Mouse (Mus musculus): ENCODE measurements around the gene Lmcd1. TPM values are rescaled to one million over a fixed set of nuclear protein-coding genes. Genes with fewer than 3 reads are reported as not detected.

Gene Lmcd1
- total and polyA plus RNA-seq, 3 experiments = not detected

DNA sequence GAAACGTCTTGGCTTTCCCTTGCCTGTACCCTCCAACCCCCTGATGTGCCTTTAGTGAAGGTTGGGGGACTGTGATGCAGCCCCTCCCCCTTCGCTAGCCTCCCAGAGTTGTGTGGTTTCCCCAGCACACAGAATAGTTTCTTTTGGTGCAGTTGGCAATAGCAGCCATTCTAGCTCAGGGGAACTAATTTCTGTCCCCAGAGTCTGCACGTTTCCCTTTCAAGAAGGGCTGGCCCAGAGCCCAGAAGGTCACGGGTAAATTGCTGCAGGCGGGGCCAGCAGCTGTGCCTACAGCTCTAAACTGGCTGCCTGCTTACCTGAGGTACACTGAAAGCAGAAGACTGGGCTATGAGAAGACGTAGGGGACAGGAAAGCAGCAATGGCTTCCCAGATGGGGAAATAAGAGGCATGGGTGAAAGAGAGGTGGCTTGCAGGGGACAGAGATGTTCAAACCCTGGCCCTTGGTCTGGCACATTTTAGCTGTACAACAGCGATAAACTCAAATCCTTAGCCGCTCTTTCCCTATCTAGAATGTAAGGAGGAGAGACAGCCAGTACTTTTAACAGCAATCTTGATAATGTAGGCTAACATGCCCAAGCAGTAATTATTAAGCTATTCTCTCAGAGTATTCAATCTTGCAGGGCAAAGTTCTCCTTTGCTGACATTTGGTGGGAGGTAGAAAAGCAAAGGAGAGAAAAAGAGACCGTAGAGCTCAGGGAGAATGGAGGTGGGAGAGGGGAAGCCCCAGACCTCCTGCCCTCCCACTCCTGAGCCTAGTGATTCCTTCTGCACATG lies 900 bp downstream of the Lmcd1 start:
- Histone ChIP-seq H3K27me3 (ENCODE audit: control insufficient read depth in 1 of 2, insufficient read depth in 2 of 2, low read length in 2 of 2) (no peaks in the 10 kb centered on the region), H3K27ac (ENCODE audit: control insufficient read depth, low read depth, low read length) (no peak overlapping the region), H3K9me3 (replicated peaks; ENCODE audit: insufficient read depth, low read length) (no peaks in the 10 kb centered on the region), H3K79me2 (ENCODE audit: control insufficient read depth, insufficient read depth, low read length, poor library complexity) (no peaks in the 10 kb centered on the region), H3K4me3 (ENCODE audit: control insufficient read depth in 1 of 2, insufficient read depth in 1 of 2, low read depth in 2 of 2, low read length in 2 of 2) (no peak overlapping the region), H3K36me3 (ENCODE audit: control insufficient read depth in 1 of 2, insufficient read depth in 2 of 2, low read length in 2 of 2) (no peaks in the 10 kb centered on the region), H3K9ac (ENCODE audit: control insufficient read depth, low read depth, low read length, poor library complexity, severe bottlenecking) (no peak overlapping the region), H3K4me1 (ENCODE audit: control insufficient read depth in 1 of 2, insufficient read depth in 2 of 2, low read length in 2 of 2) (no peaks in the 10 kb centered on the region)
- no peak for TF ChIP-seq MAX (IDR thresholded peaks at IDR 0.05; ENCODE audit: low read length)
- TF ChIP-seq MYC (IDR thresholded peaks at IDR 0.05; ENCODE audit: low read depth, low read length) = no peak
- no peak for TF ChIP-seq E2F4 (IDR thresholded peaks at IDR 0.05; ENCODE audit: borderline replicate concordance, low read depth, low read length)
- TF ChIP-seq ZMIZ1 (IDR thresholded peaks at IDR 0.05; ENCODE audit: low read depth, low read length) = no peak
- no peak for TF ChIP-seq NELFE (IDR thresholded peaks at IDR 0.05; ENCODE audit: low read depth, low read length)
- no peak for TF ChIP-seq MAFK (IDR thresholded peaks at IDR 0.05; ENCODE audit: borderline replicate concordance, low read depth, low read length)
- TF ChIP-seq MAZ (IDR thresholded peaks at IDR 0.05; ENCODE audit: low read depth, low read length) = no peak
- DNase-seq (ENCODE audit: low read depth, low spot score) = no peak

DNA sequence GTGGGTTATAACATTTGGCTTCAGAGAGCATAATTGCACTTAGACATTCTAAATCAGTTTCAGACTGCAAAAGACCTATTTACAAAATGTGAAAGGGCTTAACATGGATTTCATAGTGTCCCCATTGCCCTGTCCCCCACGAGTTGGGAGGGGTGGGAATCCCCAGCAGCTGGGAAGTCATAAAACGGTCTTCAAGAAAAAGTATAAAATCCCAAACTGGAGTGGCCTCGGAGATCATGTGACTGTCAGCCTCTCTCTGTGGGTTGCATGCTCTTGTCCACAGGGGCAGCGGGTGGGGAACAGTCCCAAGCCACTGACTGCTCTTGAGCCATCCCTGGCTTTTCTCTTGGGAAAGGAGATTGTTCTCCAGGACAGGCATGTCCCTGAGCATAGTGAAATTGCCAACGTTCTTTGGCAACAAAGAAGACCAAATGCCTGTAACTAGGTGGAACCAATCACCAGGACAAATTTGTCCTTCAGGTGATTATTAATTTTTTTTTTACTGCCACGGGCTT lies 2.2 kb downstream of the Lmcd1 start:
- H3K9ac ChIP-seq (ENCODE audit: control insufficient read depth, low read depth, low read length, poor library complexity, severe bottlenecking) = no peak overlapping the region
- TF ChIP-seq UBTF (IDR thresholded peaks at IDR 0.05; ENCODE audit: borderline replicate concordance, insufficient read depth, low read depth, low read length) (no peak), RCOR1 (IDR thresholded peaks at IDR 0.05; ENCODE audit: low read depth, low read length) (no peak)
- no peaks in the 10 kb centered on the region for H3K4me1 ChIP-seq (ENCODE audit: control insufficient read depth in 1 of 2, insufficient read depth in 2 of 2, low read length in 2 of 2)
- H3K27ac ChIP-seq (ENCODE audit: control insufficient read depth, low read depth, low read length) = no peak overlapping the region
- no peaks in the 10 kb centered on the region for H3K9me3 ChIP-seq (replicated peaks; ENCODE audit: insufficient read depth, low read length)
- H3K4me3 ChIP-seq (ENCODE audit: control insufficient read depth in 1 of 2, insufficient read depth in 1 of 2, low read depth in 2 of 2, low read length in 2 of 2) = no peak overlapping the region
- H3K27me3 ChIP-seq (ENCODE audit: control insufficient read depth in 1 of 2, insufficient read depth in 2 of 2, low read length in 2 of 2) = no peaks in the 10 kb centered on the region
- no peaks in the 10 kb centered on the region for H3K36me3 ChIP-seq (ENCODE audit: control insufficient read depth in 1 of 2, insufficient read depth in 2 of 2, low read length in 2 of 2)
- DNase-seq (ENCODE audit: low read depth, low spot score) = no peak
- no peaks in the 10 kb centered on the region for H3K79me2 ChIP-seq (ENCODE audit: control insufficient read depth, insufficient read depth, low read length, poor library complexity)

GRCm38 (mm10) chr6:112278805-112279204 lies 5.2 kb downstream of the Lmcd1 start:
- Histone ChIP-seq H3K36me3 (ENCODE audit: control insufficient read depth in 1 of 2, insufficient read depth in 2 of 2, low read length in 2 of 2) (no peaks in the 10 kb centered on the region), H3K4me3 (ENCODE audit: control insufficient read depth in 1 of 2, insufficient read depth in 1 of 2, low read depth in 2 of 2, low read length in 2 of 2) (no peak overlapping the region), H3K9me3 (replicated peaks; ENCODE audit: insufficient read depth, low read length) (no peaks in the 10 kb centered on the region), H3K27ac (ENCODE audit: control insufficient read depth, low read depth, low read length) (no peak overlapping the region), H3K9ac (ENCODE audit: control insufficient read depth, low read depth, low read length, poor library complexity, severe bottlenecking) (no peak overlapping the region), H3K79me2 (ENCODE audit: control insufficient read depth, insufficient read depth, low read length, poor library complexity) (no peaks in the 10 kb centered on the region), H3K27me3 (ENCODE audit: control insufficient read depth in 1 of 2, insufficient read depth in 2 of 2, low read length in 2 of 2) (no peaks in the 10 kb centered on the region), H3K4me1 (ENCODE audit: control insufficient read depth in 1 of 2, insufficient read depth in 2 of 2, low read length in 2 of 2) (no peaks in the 10 kb centered on the region)
- TF ChIP-seq SMC3 (IDR thresholded peaks at IDR 0.05; ENCODE audit: low read depth, low read length) = no peak
- TF ChIP-seq MAX (IDR thresholded peaks at IDR 0.05; ENCODE audit: low read length) = no peak
- TF ChIP-seq CHD2 (IDR thresholded peaks at IDR 0.05; ENCODE audit: low read length) = no peak
- no peak for TF ChIP-seq EP300 (IDR thresholded peaks at IDR 0.05; ENCODE audit: low read depth in 1 of 2, low read length in 2 of 2)
- no peak for TF ChIP-seq KAT2A (conservative IDR thresholded peaks at IDR 0.05; ENCODE audit: low read depth, low read length)
- TF ChIP-seq RCOR1 (IDR thresholded peaks at IDR 0.05; ENCODE audit: low read depth, low read length) = no peak
- TF ChIP-seq NELFE (IDR thresholded peaks at IDR 0.05; ENCODE audit: low read depth, low read length) = no peak
- TF ChIP-seq CHD1 (IDR thresholded peaks at IDR 0.05; ENCODE audit: low read depth, low read length) = no peak
- no peak for TF ChIP-seq MXI1 (IDR thresholded peaks at IDR 0.05; ENCODE audit: low read depth, low read length)
- TF ChIP-seq NRF1 (IDR thresholded peaks at IDR 0.05; ENCODE audit: insufficient read depth, low read depth, low read length, poor library complexity, severe bottlenecking) = no peak
- TF ChIP-seq POLR2A (IDR thresholded peaks at IDR 0.05; ENCODE audit: control insufficient read depth in 1 of 2, insufficient read depth in 1 of 2, low read depth in 1 of 2, low read length in 2 of 2, poor library complexity in 1 of 2) = no peak
- no peak for TF ChIP-seq TBP (IDR thresholded peaks at IDR 0.05; ENCODE audit: low read depth, low read length)
- TF ChIP-seq E2F4 (IDR thresholded peaks at IDR 0.05; ENCODE audit: borderline replicate concordance, low read depth, low read length) = no peak
- no peak for TF ChIP-seq ZMIZ1 (IDR thresholded peaks at IDR 0.05; ENCODE audit: low read depth, low read length)
- no peak for TF ChIP-seq POLR2AphosphoS5 (IDR thresholded peaks at IDR 0.05; ENCODE audit: borderline replicate concordance, low read depth, low read length)
- TF ChIP-seq TCF12 (IDR thresholded peaks at IDR 0.05; ENCODE audit: low read depth, low read length) = no peak
- no peak for TF ChIP-seq TAL1 (IDR thresholded peaks at IDR 0.05; ENCODE audit: low read length)
- DNase-seq (ENCODE audit: low read depth, low spot score) = no peak

Data from MEL (cell line).